In the genomic region with DNA sequence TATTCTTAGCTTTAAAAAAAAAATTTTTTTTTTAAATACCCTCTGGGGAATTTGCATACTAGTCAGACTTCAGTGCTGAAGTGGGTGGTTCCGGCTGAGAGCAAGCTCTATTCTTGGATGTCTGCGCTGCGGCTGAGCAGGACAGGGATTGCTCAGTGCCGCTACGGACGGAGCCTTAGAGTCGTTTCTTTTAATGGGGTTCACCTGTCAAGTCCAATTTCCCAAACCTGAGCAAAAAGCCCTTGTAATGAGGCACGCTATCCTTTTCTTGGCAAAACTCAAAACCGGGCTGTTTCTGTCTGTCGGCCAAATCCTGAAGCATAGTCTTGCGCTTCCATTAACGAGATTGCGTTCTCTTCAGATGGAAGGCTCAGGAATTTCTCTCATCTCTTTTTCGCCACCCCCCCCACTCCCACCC, we compare ENCODE assay signal across 10 mouse cellular contexts. TPM values are rescaled to one million over a fixed set of nuclear protein-coding genes. Genes with fewer than 3 reads are reported as not detected.
A peak's percentile ranks its signal among the peaks of the same experiment; 100 is the strongest.
DNase-seq lines count a peak whose midpoint lies in the region; ATAC-seq lines count a peak whose summit lies in the region.
"Had no signal": no experiment of that assay in that cellular context is flagged by ENCODE, and none has a peak within 500 bp of the region (broad histone marks: within the 10 kb centered on the region; RNA-seq: fewer than 3 reads in every experiment).

No protein-coding gene starts in this region.

- H3K4me2 ChIP-seq in heart, embryonic 15.5 days, result peak overlapping the region; percentile 51
- H3K4me2 ChIP-seq in neural tube, embryonic 13.5 days, result peak overlapping the region; percentile 34; the same call in 1 of the 2 replicates
- H3K4me2 ChIP-seq: liver, embryonic 15.5 days had no signal

- H3K27me3 ChIP-seq in heart, embryonic 15.5 days, result 0 out of 2 replicates have a peak, but pooled peaks cover 4% of the 10 kb centered on the region
- no peaks in the 10 kb centered on the region for H3K27me3 ChIP-seq in neural tube, embryonic 13.5 days

- no peaks in the 10 kb centered on the region for H3K4me1 ChIP-seq in heart, embryonic 15.5 days (replicated peaks)
- H3K4me1 ChIP-seq in neural tube, embryonic 13.5 days (replicated peaks), result peaks cover 42% of the 10 kb centered on the region
- H3K4me1 ChIP-seq: liver, embryonic 15.5 days had no signal

- H3K36me3 ChIP-seq in heart, embryonic 15.5 days, result no peaks in the 10 kb centered on the region
- H3K36me3 ChIP-seq in neural tube, embryonic 13.5 days, result peaks cover 10% of the 10 kb centered on the region
- H3K36me3 ChIP-seq: liver, embryonic 15.5 days had no signal

- intact Hi-C loops in heart, postnatal 25 days (cut with DNase I), result no loop called here
- intact Hi-C loops in left cerebral cortex, postnatal 14 days (cut with DNase I), result no loop called here

- 37% methylated on average over 14 of the region's 14 CpGs for WGBS in heart, embryonic 15.5 days
- WGBS in neural tube, embryonic 13.5 days, result 51% methylated on average over 14 of the region's 14 CpGs

- no peak for ATAC-seq in heart, embryonic 15.5 days (replicated peaks; ENCODE audit: insufficient number of reproducible peaks, insufficient read depth, low FRiP score, low read depth)
- ATAC-seq in neural tube, embryonic 13.5 days (ENCODE audit: low read depth), result 0 out of 2 replicates have a peak, but pooled peaks have one; percentile 47

- H3K9me3 ChIP-seq in heart, embryonic 15.5 days (replicated peaks), result no peaks in the 10 kb centered on the region
- no peaks in the 10 kb centered on the region for H3K9me3 ChIP-seq in neural tube, embryonic 13.5 days
- H3K9me3 ChIP-seq: liver, embryonic 15.5 days had no signal

- H3K27ac ChIP-seq in heart, embryonic 15.5 days, result no peak overlapping the region
- no peak overlapping the region; the same call in 1 of the 2 replicates for H3K27ac ChIP-seq in neural tube, embryonic 13.5 days (replicated peaks)
- H3K27ac ChIP-seq: liver, embryonic 15.5 days had no signal

- H3K9ac ChIP-seq in heart, embryonic 15.5 days, result no peak overlapping the region
- H3K9ac ChIP-seq in neural tube, embryonic 13.5 days, result 0 out of 2 replicates have a peak overlapping the region, but pooled peaks have one; percentile 6
- H3K9ac ChIP-seq: liver, embryonic 15.5 days had no signal

- no peak for DNase-seq in heart, postnatal 25 days (ENCODE audit: low spot score)
- no peak for DNase-seq in neural tube, embryonic 10.5 days (ENCODE audit: extremely low spot score, low spot score)
- peak; percentile 63 to 73 for DNase-seq in left cerebral cortex, postnatal 14 days (ENCODE audit: low spot score in 2 of 2)
- peak; percentile 49 for DNase-seq in right cerebral cortex, postnatal 4 days
- no peak for DNase-seq in urinary bladder, postnatal 36 days (ENCODE audit: low spot score in 2 of 2)
- no peak for DNase-seq in cerebellum, adult 18-20 months
- DNase-seq: spleen, adult 18-20 months had no signal

- H3K4me3 ChIP-seq in heart, embryonic 15.5 days, result peak overlapping the region; percentile 15
- no peak overlapping the region for H3K4me3 ChIP-seq in neural tube, embryonic 13.5 days
- H3K4me3 ChIP-seq: liver, embryonic 15.5 days had no signal

RNA-seq across cellular contexts. Expression of a gene that starts 54.9 kb away (rescaled TPM):
- 7.8 and 13.3 TPM in 2 replicates for polyA plus RNA-seq in heart, embryonic 15.5 days (2015; fragmentation: Nextera tagmentation; extraction: Ambion mirVana)
- 1 to 10 TPM; 2.3 to 2.4 TPM for total RNA-seq in heart, postnatal 25 days (2021)
- polyA plus RNA-seq in neural tube, embryonic 13.5 days (2015; fragmentation: Nextera tagmentation; extraction: Ambion mirVana), result 311 and 351 TPM in 2 replicates
- total RNA-seq in left cerebral cortex, postnatal 14 days (2021), result 1,000 to 10,000 TPM in 1 of 2 experiments, 100 to 1,000 TPM in 1; 945 to 1,112 TPM

Comparison
In these comparisons a context has a peak if more than half of its experiments do, and no peak if none do; other contexts are left out.
1. DNase-seq: peak in left cerebral cortex, postnatal 14 days (2 of 2) and right cerebral cortex, postnatal 4 days (single experiment); none in heart, postnatal 25 days (single experiment), neural tube, embryonic 10.5 days (single experiment), urinary bladder, postnatal 36 days (0 of 2) and cerebellum, adult 18-20 months (0 of 2).
2. RNA of a gene that starts 54.9 kb away (total RNA-seq): 945 to 1,112 TPM in left cerebral cortex, postnatal 14 days; 2.3 to 2.4 TPM in heart, postnatal 25 days; every median in the first group is over 100 times any median in the second.